Mouse (Mus musculus): Measurements from ENCODE around the gene Stx5a. TPM values are rescaled to one million over a fixed set of nuclear protein-coding genes. Genes with fewer than 3 reads are reported as not detected.

Gene Stx5a
- polyA plus RNA-seq, 1 experiment = 49.5 TPM

- Histone ChIP-seq H3K79me2 (ENCODE audit: control insufficient read depth, insufficient read depth) (peaks cover 42% of the 10 kb centered on the region), H3K4me2 (ENCODE audit: low read depth) (no peak overlapping the region)
These were observed 22.1 kb downstream of the Stx5a start for GRCm38 (mm10) chr19:8763276-8763675.

GRCm38 (mm10) chr19:8765562-8765961, 24.3 kb downstream of the Stx5a start:
- H3K36me3 ChIP-seq (ENCODE audit: control insufficient read depth, insufficient read depth) = peaks cover 57% of the 10 kb centered on the region
- peaks cover 22% of the 10 kb centered on the region for H3K79me2 ChIP-seq (ENCODE audit: control insufficient read depth, insufficient read depth)
- TF ChIP-seq REST (IDR thresholded peaks at IDR 0.05; ENCODE audit: insufficient read depth, insufficient read length) (no peak), POLR2A (IDR thresholded peaks at IDR 0.05; ENCODE audit: insufficient read length, low read depth) (no peak), MYOD1 (IDR thresholded peaks at IDR 0.05; ENCODE audit: control insufficient read depth in 1 of 3, insufficient read length in 2 of 3, low read depth in 2 of 3) (no peak), TCF12 (IDR thresholded peaks at IDR 0.05; ENCODE audit: insufficient read depth, poor library complexity, severe bottlenecking) (no peak), USF1 (IDR thresholded peaks at IDR 0.05; ENCODE audit: low read depth) (no peak), MYOG (IDR thresholded peaks at IDR 0.05; ENCODE audit: control insufficient read depth in 1 of 3, insufficient read depth in 1 of 3, insufficient read length in 2 of 3, low read depth in 2 of 3) (no peak), CEBPB (IDR thresholded peaks at IDR 0.05; ENCODE audit: insufficient read depth, poor library complexity, severe bottlenecking) (no peak), E2F4 (IDR thresholded peaks at IDR 0.05; ENCODE audit: insufficient read depth) (no peak), POLR2AphosphoS2 (IDR thresholded peaks at IDR 0.05; ENCODE audit: insufficient read length, low read depth) (no peak), MAX (IDR thresholded peaks at IDR 0.05; ENCODE audit: low read depth) (no peak), SRF (IDR thresholded peaks at IDR 0.05; ENCODE audit: control insufficient read depth, insufficient read length, low read depth) (no peak), TCF3 (IDR thresholded peaks at IDR 0.05; ENCODE audit: insufficient read length, low read depth) (no peak)
- no peak overlapping the region for H3K4me2 ChIP-seq (ENCODE audit: low read depth)
- H3ac ChIP-seq (ENCODE audit: control insufficient read depth, insufficient read length) = no peak overlapping the region
- H3K4me3 ChIP-seq = no peak overlapping the region
- no peaks in the 10 kb centered on the region for H3K27me3 ChIP-seq (ENCODE audit: control insufficient read depth, insufficient read depth, insufficient read length)

More at GRCm38 (mm10) chr19:8763276-8763675, 22.1 kb downstream of the Stx5a start:
- Histone ChIP-seq H3ac (ENCODE audit: control insufficient read depth, insufficient read length) (no peak overlapping the region), H3K4me3 (no peak overlapping the region), H3K36me3 (ENCODE audit: control insufficient read depth, insufficient read depth) (peaks cover 43% of the 10 kb centered on the region), H3K27me3 (ENCODE audit: control insufficient read depth, insufficient read depth, insufficient read length) (no peaks in the 10 kb centered on the region)
- TF ChIP-seq MYOG (IDR thresholded peaks at IDR 0.05; ENCODE audit: control insufficient read depth in 1 of 3, insufficient read depth in 1 of 3, insufficient read length in 2 of 3, low read depth in 2 of 3) (no peak), CEBPB (IDR thresholded peaks at IDR 0.05; ENCODE audit: insufficient read depth, poor library complexity, severe bottlenecking) (no peak), POLR2A (IDR thresholded peaks at IDR 0.05; ENCODE audit: insufficient read length, low read depth) (no peak), TCF3 (IDR thresholded peaks at IDR 0.05; ENCODE audit: insufficient read length, low read depth) (no peak), SRF (IDR thresholded peaks at IDR 0.05; ENCODE audit: control insufficient read depth, insufficient read length, low read depth) (no peak), POLR2AphosphoS2 (IDR thresholded peaks at IDR 0.05; ENCODE audit: insufficient read length, low read depth) (no peak), TCF12 (IDR thresholded peaks at IDR 0.05; ENCODE audit: insufficient read depth, poor library complexity, severe bottlenecking) (no peak)

- H3K79me2 ChIP-seq (ENCODE audit: control insufficient read depth, insufficient read depth) = peaks cover 18% of the 10 kb centered on the region
- peak within 1 kb of the TSS; percentile 10 for H3ac ChIP-seq (ENCODE audit: control insufficient read depth, insufficient read length)
- peak within 1 kb of the TSS; percentile 70 for H3K4me2 ChIP-seq (ENCODE audit: low read depth)
- H3K36me3 ChIP-seq (ENCODE audit: control insufficient read depth, insufficient read depth) = peaks cover 42% of the 10 kb centered on the region
- no peaks in the 10 kb centered on the region for H3K27me3 ChIP-seq (ENCODE audit: control insufficient read depth, insufficient read depth, insufficient read length)
- peak within 1 kb of the TSS; percentile 56 for H3K4me3 ChIP-seq
- no peak for TF ChIP-seq USF1 (IDR thresholded peaks at IDR 0.05; ENCODE audit: low read depth)
- TF ChIP-seq TCF3 (IDR thresholded peaks at IDR 0.05; ENCODE audit: insufficient read length, low read depth) = no peak
- TF ChIP-seq POLR2A (IDR thresholded peaks at IDR 0.05; ENCODE audit: insufficient read length, low read depth) = peak; percentile 72
- TF ChIP-seq POLR2AphosphoS2 (IDR thresholded peaks at IDR 0.05; ENCODE audit: insufficient read length, low read depth) = peak; percentile 89
These were observed 29.5 kb downstream of the Stx5a start, which contains the start of gene Tmem223 for GRCm38 (mm10) chr19:8770567-8771270. Gene Tmem223 (plus strand): TSS chr19:8770996.

- Histone ChIP-seq H3K36me3 (ENCODE audit: control insufficient read depth, insufficient read depth) (peaks cover 26% of the 10 kb centered on the region), H3K79me2 (ENCODE audit: control insufficient read depth, insufficient read depth) (peaks cover 18% of the 10 kb centered on the region), H3K4me2 (ENCODE audit: low read depth) (peak overlapping the region; percentile 69), H3K27me3 (ENCODE audit: control insufficient read depth, insufficient read depth, insufficient read length) (no peaks in the 10 kb centered on the region), H3K4me3 (peak overlapping the region; percentile 66), H3ac (ENCODE audit: control insufficient read depth, insufficient read length) (no peak overlapping the region)
- TF ChIP-seq E2F4 (IDR thresholded peaks at IDR 0.05; ENCODE audit: insufficient read depth) = no peak
- no peak for TF ChIP-seq POLR2AphosphoS2 (IDR thresholded peaks at IDR 0.05; ENCODE audit: insufficient read length, low read depth)
These were observed 31.8 kb downstream of the Stx5a start for GRCm38 (mm10) chr19:8772996-8773395.

- TF ChIP-seq TCF12 (IDR thresholded peaks at IDR 0.05; ENCODE audit: insufficient read depth, poor library complexity, severe bottlenecking) (no peak), MYOG (IDR thresholded peaks at IDR 0.05; ENCODE audit: control insufficient read depth in 1 of 3, insufficient read depth in 1 of 3, insufficient read length in 2 of 3, low read depth in 2 of 3) (no peak), POLR2AphosphoS2 (IDR thresholded peaks at IDR 0.05; ENCODE audit: insufficient read length, low read depth) (peak; percentile 75)
- Histone ChIP-seq H3K4me2 (ENCODE audit: low read depth) (peak overlapping the region; percentile 69), H3K36me3 (ENCODE audit: control insufficient read depth, insufficient read depth) (peaks cover 22% of the 10 kb centered on the region), H3K27me3 (ENCODE audit: control insufficient read depth, insufficient read depth, insufficient read length) (no peaks in the 10 kb centered on the region), H3ac (ENCODE audit: control insufficient read depth, insufficient read length) (peak overlapping the region; percentile 93), H3K79me2 (ENCODE audit: control insufficient read depth, insufficient read depth) (peaks cover 18% of the 10 kb centered on the region), H3K4me3 (peak overlapping the region; percentile 66)
These were observed 32.2 kb downstream of the Stx5a start for GRCm38 (mm10) chr19:8773409-8773808.
